Mouse (Mus musculus) heart, postnatal 0 days (tissue): ENCODE data around the gene Btnl6. TPM values are rescaled to one million over a fixed set of nuclear protein-coding genes. Genes with fewer than 3 reads are reported as not detected.
"Not testable (repeated sequence)": the region's sequence is repeated elsewhere in the genome, so short reads cannot be mapped to it uniquely, and the experiment has no call there.

Experiments
- ATAC-seq: fragments of 200-750 bp; cut with Nextera tagmentation; 2 replicates; pipeline ENCODE4 v1.8.0; 2017; ENCODE audit warnings: low read depth, moderate number of reproducible peaks, moderate library complexity; ENCODE audit not compliant: insufficient read depth
- DNase-seq: peaks from one replicate; pipeline ENCODE4 v3.0.0-alpha.2; 2016; ENCODE audit warnings: low spot score
- H3K27ac ChIP-seq: fragments of 300-500 bp; sonication (generic); 2 replicates; pipeline ENCODE4 v1.5.1; 2014; ENCODE audit warnings: low read depth, mild to moderate bottlenecking
- H3K27me3 ChIP-seq: fragments of 300-500 bp; sonication (generic); 2 replicates; pipeline ENCODE4 v1.6.1; 2014; ENCODE audit warnings: low read length, mixed read lengths; ENCODE audit not compliant: control insufficient read depth, insufficient read depth
- H3K36me3 ChIP-seq: fragments of 300-500 bp; sonication (generic); replicated peaks from 2 replicates; pipeline ENCODE4 v1.6.1; 2014; ENCODE audit warnings: low read length, mixed read lengths; ENCODE audit not compliant: control insufficient read depth, insufficient read depth
- H3K4me1 ChIP-seq: fragments of 300-500 bp; sonication (generic); 2 replicates; pipeline ENCODE4 v1.6.1; 2014; ENCODE audit warnings: antibody characterized with exemption; ENCODE audit not compliant: control insufficient read depth, insufficient read depth
- H3K4me2 ChIP-seq: fragments of 300-500 bp; sonication (generic); 2 replicates; pipeline ENCODE4 v1.6.1; 2014; ENCODE audit warnings: low read depth, mild to moderate bottlenecking, low read length, moderate library complexity
- H3K4me3 ChIP-seq: fragments of 300-500 bp; sonication (generic); 2 replicates; pipeline ENCODE4 v1.5.1; 2014; ENCODE audit warnings: low read depth, low read length
- H3K9ac ChIP-seq: fragments of 300-500 bp; sonication (generic); replicated peaks from 2 replicates; pipeline ENCODE4 v1.6.1; 2014; ENCODE audit warnings: low read depth, low read length, mixed read lengths
- H3K9me3 ChIP-seq: fragments of 300-500 bp; sonication (generic); replicated peaks from 2 replicates; pipeline ENCODE4 v1.6.1; 2016; ENCODE audit warnings: low read length; ENCODE audit not compliant: control insufficient read depth
- CTCF ChIP-seq: IDR thresholded peaks from 2 replicates; pipeline ENCODE4 v1.5.1; 2016; ENCODE audit warnings: antibody characterized with exemption, control low read depth, low read depth
- EP300 ChIP-seq: IDR thresholded peaks from 2 replicates; pipeline ENCODE4 v1.6.1; 2016; ENCODE audit warnings: antibody characterized with exemption, low read depth
- WGBS: fragments of 180-500 bp; shearing (Covaris S2); extraction: QIAGEN DNeasy Blood & Tissue Kit; methylation state at CpG from one replicate; pipeline ENCODE4 v1.1.7; 2014; 5-methylcytosine and 5-hydroxymethylcytosine counted together
- polyA plus RNA-seq: library from polyadenylated mRNA; unstranded; fragments of >200 nt; fragmentation: Nextera tagmentation; extraction: Ambion mirVana; gene quantifications from 2 replicates; pipeline ENCODE4 v1.2.1, GENCODE M21; 2015
- total RNA-seq: library from RNA; depleted of rRNA; stranded (reverse); fragments of >200 nt; gene quantifications from 2 replicates; pipeline ENCODE4 v1.2.3, GENCODE M21; 2014; ENCODE audit warnings: low replicate concordance; rRNA removed

The Btnl6 gene
- total and polyA plus RNA-seq, 2 experiments from 2014 or later: not detected

DNA sequence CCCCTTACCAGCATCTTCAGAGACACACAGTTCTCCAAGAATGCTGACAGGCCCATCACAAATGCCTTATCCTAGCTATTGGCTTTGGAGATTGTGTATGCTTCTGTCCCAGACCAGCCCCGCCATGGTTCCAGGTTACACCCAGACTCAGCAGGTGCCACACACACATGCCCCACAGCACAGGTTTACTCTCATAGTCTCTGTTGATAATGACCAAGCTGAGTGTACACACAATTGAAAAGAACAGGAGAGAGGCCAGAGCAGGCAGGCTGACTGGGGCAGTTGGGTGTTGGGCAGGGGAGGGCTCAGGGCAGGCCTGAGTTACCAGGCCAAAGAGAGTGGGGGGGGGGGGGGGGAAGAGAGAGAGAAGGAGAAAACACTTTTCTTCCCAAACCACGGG, 40.7 kb downstream of the Btnl6 start:
- Histone ChIP-seq H3K36me3 (no peaks in the 10 kb centered on the region), H3K9me3 (no peaks in the 10 kb centered on the region), H3K4me3 (no peak overlapping the region), H3K9ac (no peak overlapping the region), H3K4me1 (no peaks in the 10 kb centered on the region), H3K4me2 (no peak overlapping the region), H3K27ac (no peak overlapping the region), H3K27me3 (no peaks in the 10 kb centered on the region)
- WGBS: 73% methylated on average over 1 of the region's 2 CpGs
- ATAC-seq: no peak
- no peak for DNase-seq
- no peak for TF ChIP-seq EP300
- TF ChIP-seq CTCF: no peak

GRCm38 (mm10) chr17:34475060-34475459, 42.1 kb downstream of the Btnl6 start:
- Histone ChIP-seq H3K9ac (no peak overlapping the region), H3K27me3 (no peaks in the 10 kb centered on the region), H3K4me3 (no peak overlapping the region), H3K4me1 (no peaks in the 10 kb centered on the region), H3K9me3 (no peaks in the 10 kb centered on the region), H3K36me3 (no peaks in the 10 kb centered on the region), H3K4me2 (no peak overlapping the region), H3K27ac (no peak overlapping the region)
- ATAC-seq (no peak), DNase-seq (no peak)
- no peak for TF ChIP-seq CTCF
- 68% methylated on average over 3 of the region's 3 CpGs for WGBS

GRCm38 (mm10) chr17:34470491-34470890, 46.7 kb downstream of the Btnl6 start:
- WGBS: 55% methylated on average over 2 of the region's 2 CpGs
- ATAC-seq: no peak

GRCm38 (mm10) chr17:34465906-34466305, 51.2 kb downstream of the Btnl6 start:
- H3K4me3 ChIP-seq, H3K4me1 ChIP-seq, H3K27ac ChIP-seq, H3K9ac ChIP-seq, H3K36me3 ChIP-seq, ATAC-seq, H3K4me2 ChIP-seq, DNase-seq, H3K27me3 ChIP-seq, H3K9me3 ChIP-seq: not testable (repeated sequence)

More at GRCm38 (mm10) chr17:34470491-34470890, 46.7 kb downstream of the Btnl6 start:
- Histone ChIP-seq H3K27ac (no peak overlapping the region), H3K4me3 (no peak overlapping the region), H3K4me1 (no peaks in the 10 kb centered on the region), H3K9me3 (no peaks in the 10 kb centered on the region), H3K9ac (no peak overlapping the region), H3K4me2 (no peak overlapping the region), H3K27me3 (no peaks in the 10 kb centered on the region), H3K36me3 (no peaks in the 10 kb centered on the region)
- no peak for TF ChIP-seq CTCF
- TF ChIP-seq EP300: no peak
- no peak for DNase-seq

- ATAC-seq (no peak), DNase-seq (no peak)
- TF ChIP-seq CTCF (no peak), EP300 (no peak)
- no peaks in the 10 kb centered on the region for H3K36me3 ChIP-seq
- no peaks in the 10 kb centered on the region for H3K9me3 ChIP-seq
- H3K4me2 ChIP-seq: no peak overlapping the region
- 71% methylated on average over 3 of the region's 3 CpGs for WGBS
- no peaks in the 10 kb centered on the region for H3K4me1 ChIP-seq
- no peak overlapping the region for H3K4me3 ChIP-seq
- H3K9ac ChIP-seq: no peak overlapping the region
- no peak overlapping the region for H3K27ac ChIP-seq
- no peaks in the 10 kb centered on the region for H3K27me3 ChIP-seq
These were observed 57.9 kb downstream of the Btnl6 start for GRCm38 (mm10) chr17:34459255-34459654.

Other genes with a start within 250 kb of the Btnl6 start
- gene H2-Aa, start 229.5 kb downstream of the Btnl6 start, total RNA-seq: 5.8 TPM in 1 of 2 replicates, not detected in the other
- gene H2-Aa, start 229.5 kb downstream of the Btnl6 start, polyA plus RNA-seq: 1.7 and 2.5 TPM in 2 replicates
- 1.2 TPM in 1 of 2 replicates, not detected in the other for gene H2-Eb1, start 211.5 kb downstream of the Btnl6 start, total RNA-seq
- 4.1 and 4.4 TPM in 2 replicates for gene H2-Eb1, start 211.5 kb downstream of the Btnl6 start, polyA plus RNA-seq
- not detected in 2 replicates for gene H2-Eb2, start 191.7 kb downstream of the Btnl6 start, total RNA-seq
- not detected in 2 replicates for gene H2-Eb2, start 191.7 kb downstream of the Btnl6 start, polyA plus RNA-seq
- not detected in 2 replicates for gene Btnl2, start 162.5 kb downstream of the Btnl6 start, total RNA-seq
- gene Btnl2, start 162.5 kb downstream of the Btnl6 start, polyA plus RNA-seq: not detected in 2 replicates
- gene Btnl1, start 140.2 kb downstream of the Btnl6 start, total RNA-seq: not detected in 2 replicates
- not detected in 2 replicates for gene Btnl1, start 140.2 kb downstream of the Btnl6 start, polyA plus RNA-seq
- not detected in 2 replicates for gene BC051142, start 118.5 kb downstream of the Btnl6 start, total RNA-seq
- gene BC051142, start 118.5 kb downstream of the Btnl6 start, polyA plus RNA-seq: 0.41 and 0.62 TPM in 2 replicates
- gene Btnl4, start 40.0 kb downstream of the Btnl6 start, total RNA-seq: not detected in 2 replicates
- not detected in 2 replicates for gene Btnl4, start 40.0 kb downstream of the Btnl6 start, polyA plus RNA-seq
- 40.7 and 43.2 TPM in 2 replicates for gene Notch4, start 46.9 kb upstream of the Btnl6 start, total RNA-seq
- 6.3 and 6.8 TPM in 2 replicates for gene Notch4, start 46.9 kb upstream of the Btnl6 start, polyA plus RNA-seq
- gene Gpsm3, start 72.5 kb upstream of the Btnl6 start, total RNA-seq: 0.53 and 3.1 TPM in 2 replicates
- gene Gpsm3, start 72.5 kb upstream of the Btnl6 start, polyA plus RNA-seq: 5.9 and 6.0 TPM in 2 replicates
- gene Pbx2, start 73.9 kb upstream of the Btnl6 start, total RNA-seq: 42.6 and 59.1 TPM in 2 replicates
- gene Pbx2, start 73.9 kb upstream of the Btnl6 start, polyA plus RNA-seq: 3.3 and 4.4 TPM in 2 replicates
- gene Ager, start 80.5 kb upstream of the Btnl6 start, total RNA-seq: 2.7 and 5.8 TPM in 2 replicates
- gene Ager, start 80.5 kb upstream of the Btnl6 start, polyA plus RNA-seq: 0.85 and 1.9 TPM in 2 replicates
- 29.6 and 42.5 TPM in 2 replicates for gene Rnf5, start 86.3 kb upstream of the Btnl6 start, total RNA-seq
- 79.9 and 86.5 TPM in 2 replicates for gene Rnf5, start 86.3 kb upstream of the Btnl6 start, polyA plus RNA-seq
- 112 and 120 TPM in 2 replicates for gene Agpat1, start 86.9 kb upstream of the Btnl6 start, total RNA-seq
- gene Agpat1, start 86.9 kb upstream of the Btnl6 start, polyA plus RNA-seq: 39.1 and 39.6 TPM in 2 replicates
- gene Egfl8, start 98.6 kb upstream of the Btnl6 start, total RNA-seq: 0.15 and 0.93 TPM in 2 replicates
- gene Egfl8, start 98.6 kb upstream of the Btnl6 start, polyA plus RNA-seq: 0.97 and 1.3 TPM in 2 replicates
- gene Ppt2, start 111.2 kb upstream of the Btnl6 start, total RNA-seq: 35.7 and 37.4 TPM in 2 replicates
- 24.0 and 25.7 TPM in 2 replicates for gene Ppt2, start 111.2 kb upstream of the Btnl6 start, polyA plus RNA-seq
- gene Prrt1, start 112.2 kb upstream of the Btnl6 start, total RNA-seq: 0.35 TPM in 1 of 2 replicates, not detected in the other
- gene Prrt1, start 112.2 kb upstream of the Btnl6 start, polyA plus RNA-seq: 0.16 and 0.19 TPM in 2 replicates
- gene Fkbpl, start 127.4 kb upstream of the Btnl6 start, total RNA-seq: 2.6 and 7.1 TPM in 2 replicates
- gene Fkbpl, start 127.4 kb upstream of the Btnl6 start, polyA plus RNA-seq: 12.3 and 13.4 TPM in 2 replicates
- 15.8 and 16.6 TPM in 2 replicates for gene Atf6b, start 129.8 kb upstream of the Btnl6 start, total RNA-seq
- 22.5 and 24.3 TPM in 2 replicates for gene Atf6b, start 129.8 kb upstream of the Btnl6 start, polyA plus RNA-seq
- gene Tnxb, start 153.2 kb upstream of the Btnl6 start, total RNA-seq: 24.5 and 26.8 TPM in 2 replicates
- gene Tnxb, start 153.2 kb upstream of the Btnl6 start, polyA plus RNA-seq: 1.8 and 2.0 TPM in 2 replicates
- 0.80 and 0.85 TPM in 2 replicates for gene C4b, start 226.5 kb upstream of the Btnl6 start, total RNA-seq
- gene C4b, start 226.5 kb upstream of the Btnl6 start, polyA plus RNA-seq: 0.88 and 0.93 TPM in 2 replicates